Mouse (Mus musculus): ENCODE results near the gene Foxk1.

GRCm38 (mm10) chr5:142505695-142506423, 104.6 kb downstream of the Foxk1 start:
- TF ChIP-seq CTCF (IDR thresholded peaks at IDR 0.05) (peak; percentile 27), POLR2A (IDR thresholded peaks at IDR 0.05; ENCODE audit: insufficient read depth, low read depth, low read length) (no peak)

All from heart, adult 2 months (tissue).